Comparison of ENCODE assay signal across 12 mouse cellular contexts in the genomic region with DNA sequence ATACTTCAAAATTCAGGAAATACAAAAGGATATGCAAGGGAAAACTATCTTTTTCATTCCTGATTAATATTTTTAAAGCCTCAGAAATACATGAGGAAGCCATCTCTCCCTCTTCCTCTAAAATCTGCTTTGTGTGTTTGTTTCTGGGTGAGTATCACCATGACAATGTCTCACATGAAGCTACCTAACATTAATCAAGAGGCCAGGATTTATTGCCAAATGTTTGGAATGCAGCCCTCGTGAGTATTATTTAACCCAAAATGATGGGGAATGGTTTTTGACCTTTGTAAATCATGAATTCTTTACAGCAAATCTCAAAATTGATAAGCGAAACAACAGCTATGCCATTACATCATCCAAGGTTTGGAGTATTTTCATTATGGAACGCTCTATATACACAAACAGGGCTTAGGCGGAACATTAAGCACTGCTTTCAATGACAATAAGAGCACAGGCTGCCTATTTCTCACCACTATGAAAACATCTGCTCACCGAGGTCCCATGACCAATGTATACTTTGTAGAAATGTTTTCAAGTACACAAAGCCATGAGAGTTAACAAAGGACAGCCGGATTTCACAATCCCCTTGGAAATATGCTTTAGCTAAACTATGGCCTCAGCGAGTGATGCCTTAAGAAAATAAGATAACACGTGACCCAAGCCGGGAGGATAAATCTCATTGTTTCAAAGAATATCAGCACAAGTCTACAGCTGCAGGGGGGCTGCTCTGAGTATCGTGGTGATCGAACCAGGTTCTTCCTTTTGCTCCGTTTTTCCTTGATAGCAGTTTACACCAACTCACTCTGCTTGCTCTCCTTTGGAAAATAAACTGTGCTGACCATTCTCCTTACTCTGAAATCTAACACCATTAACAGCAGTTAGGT.
A peak's percentile ranks its signal among the peaks of the same experiment; 100 is the strongest.
DNase-seq lines count a peak whose midpoint lies in the region; ATAC-seq lines count a peak whose summit lies in the region.
"Had no signal": no experiment of that assay in that cellular context is flagged by ENCODE, and none has a peak within 500 bp of the region (broad histone marks: within the 10 kb centered on the region; RNA-seq: fewer than 3 reads in every experiment).

No protein-coding gene starts in this region.

- ATAC-seq in kidney, embryonic 16.5 days (ENCODE audit: low FRiP score, low TSS enrichment) = no peak; the same call in 1 of the 2 replicates
- ATAC-seq in embryonic facial prominence, embryonic 13.5 days (ENCODE audit: insufficient number of reproducible peaks, insufficient read depth, low FRiP score, low TSS enrichment, low read depth) = no peak
- 0 out of 2 replicates have a peak, but pooled peaks have one; percentile 38 for ATAC-seq in hindbrain, embryonic 16.5 days
- ATAC-seq in midbrain, embryonic 16.5 days = peak; percentile 23; the same call in 1 of the 2 replicates

- H3K4me3 ChIP-seq in kidney, embryonic 16.5 days (ENCODE audit: low read length) = no peak overlapping the region
- H3K4me3 ChIP-seq in embryonic facial prominence, embryonic 13.5 days = no peak overlapping the region
- H3K4me3 ChIP-seq in hindbrain, embryonic 16.5 days (ENCODE audit: low read length) = no peak overlapping the region
- H3K4me3 ChIP-seq in midbrain, embryonic 16.5 days (ENCODE audit: low read depth, low read length) = no peak overlapping the region

- WGBS in kidney, embryonic 16.5 days = 31% methylated on average over 12 of the region's 12 CpGs
- WGBS in embryonic facial prominence, embryonic 13.5 days = 65% methylated on average over 12 of the region's 12 CpGs
- WGBS in hindbrain, embryonic 16.5 days = 41% methylated on average over 12 of the region's 12 CpGs
- 32% methylated on average over 12 of the region's 12 CpGs for WGBS in midbrain, embryonic 16.5 days

- H3K4me2 ChIP-seq in kidney, embryonic 16.5 days (replicated peaks; ENCODE audit: low read depth, low read length) = peak overlapping the region; percentile 30
- H3K4me2 ChIP-seq in embryonic facial prominence, embryonic 13.5 days = no peak overlapping the region
- H3K4me2 ChIP-seq in hindbrain, embryonic 16.5 days (ENCODE audit: low read length) = no peak overlapping the region
- H3K4me2 ChIP-seq in midbrain, embryonic 16.5 days (ENCODE audit: low read length) = no peak overlapping the region

- no peaks in the 10 kb centered on the region for H3K9me3 ChIP-seq in kidney, embryonic 16.5 days (ENCODE audit: low read length)
- H3K9me3 ChIP-seq in embryonic facial prominence, embryonic 13.5 days = no peaks in the 10 kb centered on the region
- no peaks in the 10 kb centered on the region for H3K9me3 ChIP-seq in hindbrain, embryonic 16.5 days (ENCODE audit: control insufficient read depth, low read length)
- no peaks in the 10 kb centered on the region for H3K9me3 ChIP-seq in midbrain, embryonic 16.5 days (replicated peaks; ENCODE audit: control insufficient read depth, low read length, poor library complexity, severe bottlenecking)

- H3K27ac ChIP-seq in kidney, embryonic 16.5 days (ENCODE audit: low read length) = 0 out of 2 replicates have a peak overlapping the region, but pooled peaks have one; percentile 16
- H3K27ac ChIP-seq in embryonic facial prominence, embryonic 13.5 days = peak overlapping the region; percentile 55; the same call in 1 of the 2 replicates
- H3K27ac ChIP-seq in hindbrain, embryonic 16.5 days (ENCODE audit: low read depth, low read length) = no peak overlapping the region
- no peak overlapping the region for H3K27ac ChIP-seq in midbrain, embryonic 16.5 days (ENCODE audit: low read length)

- no peaks in the 10 kb centered on the region for H3K36me3 ChIP-seq in kidney, embryonic 16.5 days (ENCODE audit: insufficient read depth, low read length)
- H3K36me3 ChIP-seq in embryonic facial prominence, embryonic 13.5 days = no peaks in the 10 kb centered on the region
- no peaks in the 10 kb centered on the region for H3K36me3 ChIP-seq in hindbrain, embryonic 16.5 days (ENCODE audit: control insufficient read depth, insufficient read depth, low read length)
- H3K36me3 ChIP-seq in midbrain, embryonic 16.5 days (ENCODE audit: control insufficient read depth, insufficient read depth, low read length) = no peaks in the 10 kb centered on the region

- intact Hi-C loops in heart, postnatal 36 days (cut with DNase I) = no loop called here

- H3K27me3 ChIP-seq in kidney, embryonic 16.5 days (ENCODE audit: insufficient read depth, low read length) = no peaks in the 10 kb centered on the region
- no peaks in the 10 kb centered on the region for H3K27me3 ChIP-seq in embryonic facial prominence, embryonic 13.5 days
- no peaks in the 10 kb centered on the region for H3K27me3 ChIP-seq in hindbrain, embryonic 16.5 days (replicated peaks; ENCODE audit: control insufficient read depth, insufficient read depth, low read length)
- no peaks in the 10 kb centered on the region for H3K27me3 ChIP-seq in midbrain, embryonic 16.5 days (ENCODE audit: control insufficient read depth, insufficient read depth, low read depth, low read length)

- H3K4me1 ChIP-seq in kidney, embryonic 16.5 days (ENCODE audit: insufficient read depth, low read length) = peaks cover 22% of the 10 kb centered on the region
- H3K4me1 ChIP-seq in embryonic facial prominence, embryonic 13.5 days = peaks cover 26% of the 10 kb centered on the region
- no peaks in the 10 kb centered on the region for H3K4me1 ChIP-seq in hindbrain, embryonic 16.5 days (ENCODE audit: control insufficient read depth, insufficient read depth, low read depth, low read length)
- no peaks in the 10 kb centered on the region for H3K4me1 ChIP-seq in midbrain, embryonic 16.5 days (ENCODE audit: control insufficient read depth, insufficient read depth, low read length)

- no peak for DNase-seq in kidney, postnatal 4 days
- DNase-seq in adrenal gland, postnatal 4 days (ENCODE audit: low spot score in 2 of 2) = no peak
- DNase-seq in left cerebral cortex, adult 18-20 months (ENCODE audit: low spot score in 2 of 2) = no peak
- DNase-seq in heart, postnatal 36 days = no peak
- DNase-seq: cerebellum, postnatal 36 days; gastrocnemius, postnatal 14 days; heart, postnatal 14 days; lung, adult 2 months had no signal

- H3K9ac ChIP-seq in kidney, embryonic 16.5 days (replicated peaks; ENCODE audit: low read length) = no peak overlapping the region
- H3K9ac ChIP-seq in embryonic facial prominence, embryonic 13.5 days = no peak overlapping the region
- H3K9ac ChIP-seq in hindbrain, embryonic 16.5 days (ENCODE audit: low read depth, low read length) = no peak overlapping the region
- no peak overlapping the region for H3K9ac ChIP-seq in midbrain, embryonic 16.5 days (ENCODE audit: low read depth, low read length)

Comparison
In these comparisons a context has a peak if more than half of its experiments do, and no peak if none do; other contexts are left out.
1. ATAC-seq: peak in hindbrain, embryonic 16.5 days (single experiment) and midbrain, embryonic 16.5 days (single experiment); none in kidney, embryonic 16.5 days (single experiment) and embryonic facial prominence, embryonic 13.5 days (single experiment).
2. H3K27ac ChIP-seq: peak in kidney, embryonic 16.5 days (single experiment) and embryonic facial prominence, embryonic 13.5 days (single experiment); none in hindbrain, embryonic 16.5 days (single experiment) and midbrain, embryonic 16.5 days (single experiment).